Mouse (Mus musculus) macrophage (primary cell): ENCODE measurements around the gene Zfp446. TPM values are rescaled to one million over a fixed set of nuclear protein-coding genes. Genes with fewer than 3 reads are reported as not detected.
"Not testable (repeated sequence)": the region's sequence is repeated elsewhere in the genome, so short reads cannot be mapped to it uniquely, and the experiment has no call there.

Experiments
- H3K27ac ChIP-seq: fragments of 350-480 bp; formaldehyde crosslinking; 2 replicates; pipeline ENCODE4 v1.9.0; 2021
- H3K36me3 ChIP-seq: fragments of 350-480 bp; formaldehyde crosslinking; 2 replicates; pipeline ENCODE4 v1.9.0; 2021; ENCODE audit errors: inconsistent target
- H3K4me3 ChIP-seq: fragments of 350-480 bp; formaldehyde crosslinking; 2 replicates; pipeline ENCODE4 v1.9.0; 2021; ENCODE audit errors: inconsistent target
- H3K79me2 ChIP-seq: fragments of 350-480 bp; formaldehyde crosslinking; 2 replicates; pipeline ENCODE4 v1.9.0; 2021; ENCODE audit errors: inconsistent target
- WGBS: methylation state at CpG from one replicate; pipeline ENCODE4 v1.1.7; 2026; ENCODE audit warnings: inconsistent platforms; ENCODE audit not compliant: missing documents; 5-methylcytosine and 5-hydroxymethylcytosine counted together
- polyA plus RNA-seq: library from polyadenylated mRNA; stranded (reverse); fragments of 250-400 nt; gene quantifications from 3 replicates; pipeline ENCODE4 v1.2.4, GENCODE M21; 2018; ENCODE audit warnings: inconsistent platforms
- total RNA-seq, 78 experiments: library from RNA; depleted of rRNA; stranded (reverse); fragments of 250-400 nt; gene quantifications; 1 replicate in 9 of 78; 2 replicates in 24 of 78; 3 replicates in 43 of 78; 4 replicates in 2 of 78; pipeline ENCODE4 v1.2.4; 2018; ENCODE audit warnings: inconsistent platforms in 56 of 78

Gene Zfp446
- total RNA-seq (2018; cell fraction: chromatin; rRNA removed): 10 to 100 TPM in 1 of 26 experiments, 1 to 10 TPM in 22, under 1 TPM in 3; 0.53 to 10.4 (median 4.5) TPM
- 1 to 10 TPM in 23 of 26 experiments, under 1 TPM in 3; 0.57 to 2.7 (median 1.9) TPM for total RNA-seq (2018; cell fraction: cytosol; rRNA removed)
- total RNA-seq (2018; cell fraction: nucleus; rRNA removed): 1 to 10 TPM in 25 of 26 experiments, under 1 TPM in 1; 0.69 to 9.5 (median 3.7) TPM
- 1.6 to 1.8 TPM (median 1.7 TPM) in 3 replicates for polyA plus RNA-seq

GRCm38 (mm10) chr7:12977682-12978389 lies at the start of gene Zfp446:
Gene Zfp446, plus strand, starts transcription at chr7:12977848.
- 0% methylated on average over 49 of the region's 49 CpGs for WGBS
- Histone ChIP-seq H3K79me2 (no peaks in the 10 kb centered on the region), H3K27ac (peak within 1 kb of the TSS; percentile 90), H3K36me3 (no peaks in the 10 kb centered on the region), H3K4me3 (peak within 1 kb of the TSS; percentile 70)

GRCm38 (mm10) chr7:12933615-12934140 lies 44.0 kb upstream of the Zfp446 start:
- 88% methylated on average over 4 of the region's 4 CpGs for WGBS
- H3K79me2 ChIP-seq: no peaks in the 10 kb centered on the region
- H3K27ac ChIP-seq: no peak overlapping the region
- no peak overlapping the region for H3K4me3 ChIP-seq
- H3K36me3 ChIP-seq: no peaks in the 10 kb centered on the region

- H3K79me2 ChIP-seq: no peaks in the 10 kb centered on the region
- no peak overlapping the region for H3K4me3 ChIP-seq
- no peak overlapping the region for H3K27ac ChIP-seq
- 78% methylated on average over 3 of the region's 3 CpGs for WGBS
- H3K36me3 ChIP-seq: no peaks in the 10 kb centered on the region
Measured at GRCm38 (mm10) chr7:12934808-12935207, 42.8 kb upstream of the Zfp446 start.

- H3K4me3 ChIP-seq, H3K27ac ChIP-seq, H3K36me3 ChIP-seq, H3K79me2 ChIP-seq: not testable (repeated sequence)
- 79% methylated on average over 2 of the region's 4 CpGs for WGBS
Measured at GRCm38 (mm10) chr7:12937254-12937803, 40.3 kb upstream of the Zfp446 start.

- Histone ChIP-seq H3K36me3 (no peaks in the 10 kb centered on the region), H3K27ac (no peak overlapping the region), H3K4me3 (no peak overlapping the region), H3K79me2 (no peaks in the 10 kb centered on the region)
- WGBS: 88% methylated on average over 4 of the region's 4 CpGs
Measured at GRCm38 (mm10) chr7:12940599-12940998, 37.0 kb upstream of the Zfp446 start.

GRCm38 (mm10) chr7:12943488-12943887 lies 34.2 kb upstream of the Zfp446 start:
- H3K27ac ChIP-seq: no peak overlapping the region
- H3K36me3 ChIP-seq: no peaks in the 10 kb centered on the region
- no peaks in the 10 kb centered on the region for H3K79me2 ChIP-seq
- no peak overlapping the region for H3K4me3 ChIP-seq

GRCm38 (mm10) chr7:12949032-12949871 lies 28.4 kb upstream of the Zfp446 start:
- Histone ChIP-seq H3K79me2 (no peaks in the 10 kb centered on the region), H3K27ac (peak overlapping the region; percentile 45), H3K4me3 (peak overlapping the region; percentile 53), H3K36me3 (no peaks in the 10 kb centered on the region)
- 9% methylated on average over 35 of the region's 35 CpGs for WGBS

GRCm38 (mm10) chr7:12949872-12950229 lies 27.8 kb upstream of the Zfp446 start:
- 5% methylated on average over 16 of the region's 16 CpGs for WGBS
- H3K79me2 ChIP-seq: no peaks in the 10 kb centered on the region

GRCm38 (mm10) chr7:12954896-12955295 lies 22.8 kb upstream of the Zfp446 start:
- WGBS: 17% methylated on average over 3 of the region's 3 CpGs
- Histone ChIP-seq H3K79me2 (no peaks in the 10 kb centered on the region), H3K36me3 (no peaks in the 10 kb centered on the region), H3K4me3 (no peak overlapping the region), H3K27ac (no peak overlapping the region)

More at GRCm38 (mm10) chr7:12949872-12950229, 27.8 kb upstream of the Zfp446 start:
- Histone ChIP-seq H3K36me3 (no peaks in the 10 kb centered on the region), H3K4me3 (peak overlapping the region; percentile 53), H3K27ac (peak overlapping the region; percentile 45)

GRCm38 (mm10) chr7:12957511-12957910 lies 20.1 kb upstream of the Zfp446 start:
- Histone ChIP-seq H3K27ac (no peak overlapping the region), H3K79me2 (no peaks in the 10 kb centered on the region), H3K4me3 (no peak overlapping the region), H3K36me3 (no peaks in the 10 kb centered on the region)
- 38% methylated on average over 5 of the region's 5 CpGs for WGBS

GRCm38 (mm10) chr7:12958948-12959347 lies 18.7 kb upstream of the Zfp446 start:
- WGBS: 84% methylated on average over 4 of the region's 4 CpGs
- H3K4me3 ChIP-seq: no peak overlapping the region
- no peaks in the 10 kb centered on the region for H3K36me3 ChIP-seq
- H3K27ac ChIP-seq: no peak overlapping the region
- H3K79me2 ChIP-seq: no peaks in the 10 kb centered on the region

- Histone ChIP-seq H3K79me2 (no peaks in the 10 kb centered on the region), H3K27ac (no peak overlapping the region), H3K36me3 (no peaks in the 10 kb centered on the region), H3K4me3 (no peak overlapping the region)
- 88% methylated on average over 4 of the region's 4 CpGs for WGBS
Measured at GRCm38 (mm10) chr7:12959718-12960117, 17.9 kb upstream of the Zfp446 start.

- under 1% methylated on average over 29 of the region's 29 CpGs for WGBS
- H3K4me3 ChIP-seq: peak overlapping the region; percentile 78
- H3K27ac ChIP-seq: peak overlapping the region; percentile 58
- peaks cover under 1% of the 10 kb centered on the region; the same call in 1 of the 2 replicates for H3K79me2 ChIP-seq
- no peaks in the 10 kb centered on the region for H3K36me3 ChIP-seq
Measured at GRCm38 (mm10) chr7:12961511-12962141, 16.0 kb upstream of the Zfp446 start.

- Histone ChIP-seq H3K27ac (peak within 1 kb of the TSS; percentile 81), H3K4me3 (peak within 1 kb of the TSS; percentile 74), H3K36me3 (peaks cover 16% of the 10 kb centered on the region; the same call in 1 of the 2 replicates), H3K79me2 (peaks cover 22% of the 10 kb centered on the region)
- WGBS: 0% methylated on average over 23 of the region's 23 CpGs
Measured at GRCm38 (mm10) chr7:12965678-12966091, 12.0 kb upstream of the Zfp446 start, which contains the start of gene Zfp324. Gene Zfp324, plus strand, starts transcription at chr7:12965838.
